ENCODE assay signal across 24 mouse cellular contexts in genomic region chr10:70864650-70865049, GRCm38 (mm10).
DNase-seq lines count a peak whose midpoint lies in the region; TF ChIP-seq lines count a peak whose summit lies in the region.
"Had no signal": no experiment of that assay in that cellular context is flagged by ENCODE, and none has a peak within 500 bp of the region (broad histone marks: within the 10 kb centered on the region; RNA-seq: fewer than 3 reads in every experiment).

No protein-coding gene starts in this region.

- DNase-seq in heart, adult 11 months = peak; percentile 14
- no peak for DNase-seq in heart, adult 8-10 months (ENCODE audit: low spot score)
- no peak for DNase-seq in testis, postnatal 14 days (ENCODE audit: low spot score)
- peak; percentile 8 for DNase-seq in testis, postnatal 10 days (ENCODE audit: low spot score)
- DNase-seq in cerebellum, adult 11-12 months = no peak
- DNase-seq: adrenal gland, postnatal 10 days; adrenal gland, postnatal 36 days; cerebellum, adult 2 months; cerebellum, adult 9-11 months; cerebellum, postnatal 25 days; forebrain, postnatal 0 days; gastrocnemius, postnatal 10 days; gastrocnemius, postnatal 36 days; heart, postnatal 10 days; heart, postnatal 36 days had no signal

- no peaks in the 10 kb centered on the region for H3K27me3 ChIP-seq in testis, adult 2 months (ENCODE audit: control insufficient read depth, insufficient read depth, low read length)
- H3K27me3 ChIP-seq: embryonic facial prominence, embryonic 12.5 days; embryonic facial prominence, embryonic 15.5 days; heart, embryonic 12.5 days; heart, embryonic 15.5 days; hindbrain, embryonic 13.5 days; intestine, embryonic 15.5 days; Patski had no signal

- no peaks in the 10 kb centered on the region for H3K4me1 ChIP-seq in testis, adult 2 months (ENCODE audit: control insufficient read depth, insufficient read depth, low read length)
- H3K4me1 ChIP-seq: heart, embryonic 12.5 days; heart, embryonic 15.5 days; intestine, embryonic 15.5 days had no signal

- peak overlapping the region; percentile 29; the same call in 1 of the 2 replicates for H3K4me3 ChIP-seq in testis, adult 2 months (ENCODE audit: control insufficient read depth, low read depth, low read length)
- H3K4me3 ChIP-seq: embryonic facial prominence, embryonic 12.5 days; embryonic facial prominence, embryonic 15.5 days; heart, embryonic 12.5 days; heart, embryonic 15.5 days; hindbrain, embryonic 10.5 days; hindbrain, embryonic 13.5 days; intestine, embryonic 15.5 days had no signal

- no peak for TF ChIP-seq POLR2A in testis, adult 2 months (IDR thresholded peaks at IDR 0.05; ENCODE audit: control insufficient read depth, low read depth, low read length)

- no peak for TF ChIP-seq CTCF in testis, adult 2 months (IDR thresholded peaks at IDR 0.05; ENCODE audit: control insufficient read depth, insufficient read depth, insufficient replicate concordance, low read depth, low read length)

- no peaks in the 10 kb centered on the region for H3K36me3 ChIP-seq in testis, adult 2 months (ENCODE audit: control insufficient read depth, insufficient read depth, low read length)
- H3K36me3 ChIP-seq: embryonic facial prominence, embryonic 12.5 days; embryonic facial prominence, embryonic 15.5 days; heart, embryonic 12.5 days; heart, embryonic 15.5 days; hindbrain, embryonic 10.5 days; hindbrain, embryonic 13.5 days; intestine, embryonic 15.5 days had no signal

- no peak overlapping the region for H3K27ac ChIP-seq in testis, adult 2 months (ENCODE audit: control insufficient read depth, insufficient read depth, low read depth, low read length)
- H3K27ac ChIP-seq: embryonic facial prominence, embryonic 12.5 days; embryonic facial prominence, embryonic 15.5 days; heart, embryonic 15.5 days; hindbrain, embryonic 10.5 days; hindbrain, embryonic 13.5 days; intestine, embryonic 15.5 days had no signal

Comparison
In these comparisons a context has a peak if more than half of its experiments do, and no peak if none do; other contexts are left out.
1. DNase-seq: peak in heart, adult 11 months (single experiment) and testis, postnatal 10 days (single experiment); none in heart, adult 8-10 months (single experiment), testis, postnatal 14 days (single experiment) and cerebellum, adult 11-12 months (single experiment).